Mouse (Mus musculus) liver, adult 2 months (tissue): ENCODE measurements at regions not wholly inside any gene's neighbourhood (a gene's known extent, or its start where the extent isn't known, plus 50 kb on each side); places are given as distances from the start of the nearest gene placed in this dataset.
A peak's percentile ranks its signal among the peaks of the same experiment; 100 is the strongest.

Experiments used
- DNase-seq: peaks from one replicate; pipeline ENCODE4 v3.0.0-alpha.2; 2011; ENCODE audit warnings: low read depth, low spot score; ENCODE audit errors: extremely low read depth
- H3K27ac ChIP-seq: fragments of 200-500 bp; replicated peaks from 2 replicates; pipeline ENCODE4 v1.5.1; 2012; ENCODE audit warnings: low read depth, mild to moderate bottlenecking, control low read depth, inconsistent platforms, low read length; ENCODE audit not compliant: insufficient read depth
- H3K27me3 ChIP-seq: fragments of 200-500 bp; 2 replicates; pipeline ENCODE4 v1.6.1; 2012; ENCODE audit warnings: mild to moderate bottlenecking, moderate library complexity, low read length, inconsistent platforms; ENCODE audit not compliant: control insufficient read depth, insufficient read depth
- H3K36me3 ChIP-seq: fragments of 200-500 bp; 2 replicates; pipeline ENCODE4 v1.6.1; 2012; ENCODE audit warnings: low read length, inconsistent platforms; ENCODE audit not compliant: control insufficient read depth, insufficient read depth
- H3K4me1 ChIP-seq: fragments of 200-500 bp; 2 replicates; pipeline ENCODE4 v1.6.1; 2011; ENCODE audit warnings: low read length; ENCODE audit not compliant: control insufficient read depth, insufficient read depth
- H3K4me3 ChIP-seq: fragments of 200-500 bp; 2 replicates; pipeline ENCODE4 v1.5.1; 2011; ENCODE audit warnings: low read depth, mild to moderate bottlenecking, control low read depth, low read length, moderate library complexity; ENCODE audit not compliant: insufficient read depth
- H3K79me2 ChIP-seq: fragments of 200-500 bp; 2 replicates; pipeline ENCODE4 v1.6.1; 2012; ENCODE audit warnings: inconsistent platforms, mild to moderate bottlenecking, low read length, moderate library complexity; ENCODE audit not compliant: control insufficient read depth, insufficient read depth
- H3K9ac ChIP-seq: fragments of 200-500 bp; 2 replicates; pipeline ENCODE4 v1.6.1; 2012; ENCODE audit warnings: low read depth, mild to moderate bottlenecking, control low read depth, inconsistent platforms, low read length
- CTCF ChIP-seq: fragments of 200-500 bp; IDR thresholded peaks from 2 replicates; pipeline ENCODE4 v1.5.1; 2011; ENCODE audit warnings: low read depth, low read length, control low read depth
- POLR2A ChIP-seq: fragments of 200-500 bp; IDR thresholded peaks from 2 replicates; pipeline ENCODE4 v1.6.1; 2011; ENCODE audit warnings: low read length, control low read depth; ENCODE audit not compliant: insufficient read depth; ENCODE audit errors: extremely low read depth
- WGBS: fragments of 180-500 bp; shearing (Covaris S2); methylation state at CpG from one replicate; pipeline ENCODE4 v1.1.7; 2018; 5-methylcytosine and 5-hydroxymethylcytosine counted together

GRCm38 (mm10) chr19:59673537-59673936 is 215.4 kb downstream of the Emx2 start:
- Histone ChIP-seq H3K9ac (no peak overlapping the region), H3K27me3 (no peaks in the 10 kb centered on the region), H3K4me1 (peaks cover 8% of the 10 kb centered on the region), H3K79me2 (no peaks in the 10 kb centered on the region), H3K27ac (no peak overlapping the region), H3K4me3 (no peak overlapping the region), H3K36me3 (no peaks in the 10 kb centered on the region)
- DNase-seq = peak; percentile 80
- TF ChIP-seq CTCF (no peak), POLR2A (no peak)

GRCm38 (mm10) chr19:59679191-59679590 is 221.0 kb downstream of the Emx2 start:
- H3K27me3 ChIP-seq = no peaks in the 10 kb centered on the region
- H3K36me3 ChIP-seq = no peaks in the 10 kb centered on the region
- WGBS = 89% methylated on average over 7 of the region's 7 CpGs
- no peak overlapping the region for H3K27ac ChIP-seq
- no peak for DNase-seq
- TF ChIP-seq POLR2A (no peak), CTCF (no peak)
- no peaks in the 10 kb centered on the region for H3K79me2 ChIP-seq
- no peak overlapping the region for H3K4me3 ChIP-seq
- no peaks in the 10 kb centered on the region for H3K4me1 ChIP-seq
- H3K9ac ChIP-seq = no peak overlapping the region

GRCm38 (mm10) chr19:59680356-59680755 is 222.2 kb downstream of the Emx2 start:
- 94% methylated on average over 4 of the region's 4 CpGs for WGBS
- H3K36me3 ChIP-seq = no peaks in the 10 kb centered on the region
- no peaks in the 10 kb centered on the region for H3K27me3 ChIP-seq
- TF ChIP-seq CTCF = no peak
- TF ChIP-seq POLR2A = no peak
- H3K27ac ChIP-seq = no peak overlapping the region
- H3K4me3 ChIP-seq = no peak overlapping the region
- no peaks in the 10 kb centered on the region for H3K79me2 ChIP-seq
- H3K9ac ChIP-seq = no peak overlapping the region
- DNase-seq = no peak
- no peaks in the 10 kb centered on the region for H3K4me1 ChIP-seq

GRCm38 (mm10) chr19:59684292-59684691 is 226.1 kb downstream of the Emx2 start:
- no peaks in the 10 kb centered on the region for H3K27me3 ChIP-seq
- H3K9ac ChIP-seq = no peak overlapping the region
- H3K79me2 ChIP-seq = no peaks in the 10 kb centered on the region
- peaks cover 5% of the 10 kb centered on the region; the same call in 1 of the 2 replicates for H3K4me1 ChIP-seq
- no peaks in the 10 kb centered on the region for H3K36me3 ChIP-seq
- DNase-seq = no peak
- no peak overlapping the region for H3K4me3 ChIP-seq
- no peak overlapping the region for H3K27ac ChIP-seq
- TF ChIP-seq POLR2A = no peak
- no peak for TF ChIP-seq CTCF
- 87% methylated on average over 7 of the region's 7 CpGs for WGBS

GRCm38 (mm10) chr19:59685826-59686717 is 227.9 kb downstream of the Emx2 start:
- no peak overlapping the region for H3K9ac ChIP-seq
- WGBS = 90% methylated on average over 19 of the region's 19 CpGs
- H3K4me3 ChIP-seq = no peak overlapping the region
- no peaks in the 10 kb centered on the region for H3K36me3 ChIP-seq
- no peaks in the 10 kb centered on the region for H3K79me2 ChIP-seq
- no peak overlapping the region for H3K27ac ChIP-seq
- peaks cover 5% of the 10 kb centered on the region; the same call in 1 of the 2 replicates for H3K4me1 ChIP-seq
- H3K27me3 ChIP-seq = no peaks in the 10 kb centered on the region
- TF ChIP-seq POLR2A = no peak
- TF ChIP-seq CTCF = no peak
- no peak for DNase-seq

- Histone ChIP-seq H3K79me2 (no peaks in the 10 kb centered on the region), H3K36me3 (no peaks in the 10 kb centered on the region), H3K27ac (no peak overlapping the region), H3K4me1 (peaks cover 5% of the 10 kb centered on the region; the same call in 1 of the 2 replicates), H3K9ac (no peak overlapping the region), H3K27me3 (no peaks in the 10 kb centered on the region), H3K4me3 (no peak overlapping the region)
- TF ChIP-seq POLR2A (no peak), CTCF (no peak)
- DNase-seq = peak; percentile 81
- 43% methylated on average over 7 of the region's 7 CpGs for WGBS
Observed at GRCm38 (mm10) chr19:59687206-59687605, 229.0 kb downstream of the Emx2 start.
